Mouse (Mus musculus) layer of hippocampus, postnatal 10 days (tissue): ENCODE measurements around the gene Asns. TPM values are rescaled to one million over a fixed set of nuclear protein-coding genes. Genes with fewer than 3 reads are reported as not detected.

Experiments
- DNase-seq, 2 experiments: peaks; one replicate each; pipeline ENCODE4 v3.0.0; 2021; ENCODE audit warnings: low spot score in 2 of 2
- long read RNA-seq: library from polyadenylated mRNA; stranded (forward); transcript quantifications from one replicate; pipeline ENCODE4 v2.0.0, GENCODE M21; 2023
- total RNA-seq, 2 experiments: library from RNA; stranded (reverse); gene quantifications; 2 replicates each; pipeline ENCODE4 v1.2.3; 2021

Asns gene
- 100 to 1,000 TPM; 108 to 109 TPM for total RNA-seq
- long read RNA-seq, transcript Asns-201 (12 exons, 2,001 nt), result major isoform, 113 of 116 reads
- long read RNA-seq, partial matches to known transcripts, result 0 of 116 reads
- long read RNA-seq, other reads (novel, unspliced or antisense), result 3 of 116 reads

DNA sequence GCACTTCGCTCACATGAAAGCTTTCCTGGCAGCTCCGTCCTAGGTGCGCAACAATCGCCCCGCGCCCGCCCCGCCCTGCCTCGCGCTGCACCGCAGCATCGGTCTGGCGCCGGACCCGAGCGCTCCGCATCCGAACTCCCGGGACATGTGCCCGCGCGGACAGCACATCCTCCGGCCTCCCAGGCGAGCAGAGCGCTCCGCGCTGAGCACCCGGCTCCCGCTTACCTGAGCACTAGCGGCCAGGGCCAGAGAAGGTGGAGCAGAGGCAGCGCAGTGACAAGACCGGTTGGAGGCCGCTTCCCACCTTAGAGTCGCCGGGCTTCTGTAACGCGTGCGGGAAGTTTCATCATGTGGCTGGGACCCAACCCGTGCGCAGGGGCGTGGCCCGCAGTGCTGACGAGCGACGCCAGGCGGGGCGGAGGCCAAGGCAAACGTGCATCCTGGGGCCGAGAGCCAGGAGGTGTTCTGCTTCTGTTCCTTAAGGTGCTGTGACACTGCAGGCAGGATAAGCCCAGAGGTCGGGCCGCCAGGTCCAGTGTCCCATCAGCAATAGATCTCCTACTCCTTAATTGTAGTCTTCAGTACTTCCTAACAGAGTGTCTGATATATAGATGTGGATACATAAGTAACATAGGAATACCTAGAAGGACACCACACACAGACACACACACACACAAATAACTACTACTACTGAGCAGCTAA, at the start of gene Asns:
Asns (minus strand) TSS at position 371 of the 702 bp plus-strand sequence.
- DNase-seq, result peak; percentile 73 to 79

DNA sequence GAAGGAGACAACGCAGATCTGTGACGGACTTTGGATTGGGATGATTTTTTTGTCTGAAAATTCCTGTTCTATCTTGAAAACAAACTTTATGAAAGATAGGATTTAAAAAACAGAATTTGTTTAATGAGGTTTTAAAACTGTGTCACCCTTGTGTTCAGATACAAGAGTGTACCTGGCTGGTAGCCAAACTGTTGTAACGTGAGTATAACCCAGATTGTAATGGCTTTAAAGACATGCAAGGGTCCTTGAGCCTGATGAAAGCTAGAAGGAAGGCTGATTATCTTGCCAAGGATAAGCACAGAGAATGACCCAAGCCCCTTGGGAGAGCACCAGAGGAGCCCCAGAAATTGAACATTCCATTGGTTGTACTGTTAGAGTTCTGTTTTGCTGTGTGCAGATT, 48.7 kb upstream of the Asns start:
- no peak for DNase-seq

DNA sequence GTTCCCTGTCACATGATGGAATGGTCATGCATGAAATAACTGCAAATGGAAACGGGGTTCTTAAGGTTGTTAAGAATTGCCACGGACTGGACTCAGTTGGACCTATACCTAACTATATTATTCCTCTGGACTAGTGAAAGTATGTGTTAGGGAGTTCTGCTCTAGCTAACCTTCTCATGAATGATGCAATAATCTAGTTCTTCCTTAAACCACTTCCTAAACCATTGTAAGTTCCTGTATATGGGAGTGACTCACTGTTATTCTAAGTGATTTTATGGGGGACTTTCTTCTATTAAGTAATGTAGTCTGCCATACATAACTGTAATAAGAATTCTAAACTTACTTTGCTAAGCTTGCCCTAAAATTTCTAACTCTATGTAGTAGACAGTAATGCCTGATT, 44.8 kb upstream of the Asns start:
- no peak for DNase-seq

DNA sequence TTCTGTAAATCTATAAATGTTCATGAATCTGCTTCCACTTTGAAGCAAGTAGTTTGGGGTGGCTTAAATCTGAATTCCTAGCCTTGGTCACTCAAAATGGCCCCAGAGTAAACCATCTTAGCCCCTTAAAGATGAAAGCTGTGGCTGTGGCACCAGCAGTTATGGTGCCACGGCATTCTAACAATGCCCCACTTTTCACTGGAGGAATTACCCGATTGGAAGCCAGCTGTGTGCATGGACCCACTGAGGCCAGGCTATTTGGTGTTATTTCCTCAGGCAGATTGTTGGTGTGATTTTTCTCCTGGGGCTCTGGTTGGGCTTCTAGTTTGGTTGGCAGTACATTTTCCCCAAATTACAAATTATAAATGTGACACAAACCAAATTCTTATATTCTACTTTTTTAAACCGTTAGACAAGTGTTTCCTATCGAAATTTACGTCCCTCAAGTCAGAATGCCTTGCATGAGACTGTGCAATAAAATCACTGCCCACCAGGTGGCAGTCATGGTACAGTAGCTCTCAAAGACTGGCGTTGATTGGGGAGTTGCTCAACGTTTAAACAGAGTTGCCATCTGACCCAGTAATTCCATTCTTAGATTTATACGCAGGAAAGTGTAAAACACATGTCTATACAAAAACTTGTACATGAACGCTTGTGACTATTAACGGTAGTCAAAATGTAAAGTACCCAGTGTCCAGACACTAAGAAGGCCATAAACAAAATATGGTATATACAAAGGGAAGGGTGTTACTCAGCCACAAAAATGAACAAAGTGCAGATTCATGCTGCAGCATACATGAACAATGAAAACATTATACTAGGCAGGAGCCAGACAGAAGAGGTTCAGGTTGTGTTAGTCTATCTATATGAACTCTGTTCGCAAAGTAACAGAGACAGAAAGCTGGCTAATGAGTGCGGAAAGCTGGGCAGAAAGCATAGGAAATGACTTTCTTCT, 40.0 kb upstream of the Asns start:
- peak; percentile 94 to 95 for DNase-seq

DNA sequence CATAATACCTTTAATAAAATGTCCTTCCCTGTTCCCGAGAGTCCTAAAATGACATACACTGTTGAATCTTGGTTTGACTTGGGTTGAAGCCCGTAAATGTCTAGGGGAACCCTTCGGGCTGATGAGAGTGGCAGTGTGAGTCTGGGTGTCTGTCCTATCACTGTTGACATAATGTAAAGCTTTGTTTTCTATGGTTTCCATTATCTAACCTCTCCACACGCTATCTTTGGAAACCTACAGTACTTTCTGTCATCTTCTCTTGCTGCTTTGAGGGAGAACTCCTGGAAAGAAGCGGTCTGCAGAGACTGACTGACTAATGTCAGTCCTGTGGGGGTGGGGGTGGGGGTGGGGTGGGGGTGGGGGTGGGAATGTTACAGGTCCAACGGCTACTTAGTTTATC, 39.0 kb upstream of the Asns start:
- DNase-seq, result no peak

DNA sequence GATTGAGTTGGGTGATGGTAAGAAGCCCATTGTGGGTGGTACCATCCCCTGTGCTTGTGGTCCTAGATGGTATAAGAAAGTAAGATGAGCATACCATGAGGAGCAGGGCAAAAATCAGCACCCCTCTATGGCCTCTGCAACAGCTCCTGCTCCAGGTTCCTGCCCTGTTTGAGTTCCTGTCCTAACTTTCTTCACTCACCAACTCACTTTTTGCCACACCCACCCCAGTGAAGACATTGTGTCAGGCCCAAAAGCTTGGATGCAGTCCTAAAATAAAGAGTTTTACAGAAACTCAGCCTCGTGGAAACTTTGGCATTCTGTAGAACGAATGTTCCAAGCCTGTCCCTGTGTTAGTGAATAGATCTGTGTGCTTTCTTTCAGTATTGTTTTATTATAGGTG, 36.1 kb upstream of the Asns start:
- DNase-seq, result no peak

DNA sequence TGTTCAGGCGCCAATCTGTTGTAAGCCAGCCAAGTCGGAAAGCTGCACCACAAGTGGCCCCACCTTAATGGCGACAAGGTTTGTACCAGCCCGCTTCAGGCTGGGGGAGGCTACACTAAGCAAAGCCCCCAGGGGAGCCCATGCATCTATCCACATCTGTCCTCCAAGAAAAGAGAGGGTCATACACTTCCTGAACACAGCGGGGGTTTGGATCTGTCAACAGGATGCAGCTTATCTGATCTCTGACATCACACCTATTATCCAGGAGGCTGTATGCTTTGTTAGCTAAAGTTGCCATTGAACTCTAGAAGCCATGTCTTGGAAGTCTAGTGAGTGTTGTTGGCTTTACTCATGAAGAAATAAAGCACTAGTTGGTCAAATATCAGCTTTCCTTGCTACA, 35.2 kb upstream of the Asns start:
- no peak for DNase-seq

DNA sequence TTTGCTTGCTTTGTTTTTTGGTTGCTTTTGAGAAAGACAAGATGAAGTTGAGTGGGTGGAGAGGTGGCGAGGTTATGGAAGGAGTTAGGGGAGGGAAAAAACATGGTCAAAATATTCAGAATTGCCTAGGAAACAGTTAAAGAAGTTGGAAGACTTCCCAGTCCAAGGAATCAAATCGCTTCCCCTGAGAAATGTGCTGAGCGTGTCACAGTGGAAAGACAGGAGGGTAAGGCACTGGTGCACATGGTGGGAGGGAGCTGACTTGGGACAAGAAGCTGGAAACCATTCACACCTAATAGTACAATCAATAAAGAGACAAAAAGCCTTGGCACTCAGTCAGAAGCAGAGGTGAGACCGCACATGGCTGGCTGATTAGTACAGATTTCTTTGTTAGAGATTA, 23.2 kb upstream of the Asns start:
- DNase-seq, result no peak

DNA sequence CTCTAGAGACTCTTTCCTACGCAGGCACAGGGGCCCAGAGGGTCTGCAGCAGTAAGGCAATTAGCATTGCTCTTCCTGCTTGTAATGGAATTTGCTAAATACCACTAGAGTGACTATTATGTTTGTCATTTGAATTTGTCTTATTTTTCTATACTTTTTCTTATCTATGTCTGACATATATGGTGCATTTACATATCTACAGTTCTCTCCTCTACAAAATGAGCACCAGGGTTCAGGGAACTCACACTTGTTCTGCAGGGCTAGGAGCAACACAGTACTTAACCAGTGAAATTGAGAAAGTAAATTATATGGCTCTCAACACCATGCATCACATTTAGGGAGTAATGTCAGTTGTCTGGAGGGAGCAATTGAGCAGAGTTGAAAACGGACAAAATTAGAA, 21.2 kb upstream of the Asns start:
- no peak for DNase-seq

DNA sequence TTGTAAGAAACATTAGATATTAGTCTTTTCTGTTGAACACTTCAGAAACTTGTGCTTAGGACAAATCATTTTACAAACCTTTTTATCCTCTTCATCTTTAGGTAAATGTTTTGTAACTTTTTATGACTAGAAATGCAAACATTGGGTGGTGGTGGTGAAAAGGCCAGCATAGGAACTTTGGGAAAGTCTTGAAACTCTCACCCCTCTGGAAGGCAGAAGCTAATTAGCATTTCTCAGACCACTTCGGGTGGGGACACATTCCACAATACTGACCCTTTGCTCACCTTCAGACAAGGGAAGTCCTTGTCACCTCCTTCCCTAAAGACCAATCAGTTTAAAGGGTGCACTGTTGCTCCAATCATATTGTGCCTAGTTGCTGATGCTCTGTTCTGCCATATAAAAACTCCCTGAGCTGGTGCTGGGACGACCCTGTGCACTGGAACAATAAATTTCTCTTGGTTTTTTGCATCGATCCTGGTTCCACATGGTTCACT, 18.8 kb upstream of the Asns start:
- DNase-seq, result no peak

DNA sequence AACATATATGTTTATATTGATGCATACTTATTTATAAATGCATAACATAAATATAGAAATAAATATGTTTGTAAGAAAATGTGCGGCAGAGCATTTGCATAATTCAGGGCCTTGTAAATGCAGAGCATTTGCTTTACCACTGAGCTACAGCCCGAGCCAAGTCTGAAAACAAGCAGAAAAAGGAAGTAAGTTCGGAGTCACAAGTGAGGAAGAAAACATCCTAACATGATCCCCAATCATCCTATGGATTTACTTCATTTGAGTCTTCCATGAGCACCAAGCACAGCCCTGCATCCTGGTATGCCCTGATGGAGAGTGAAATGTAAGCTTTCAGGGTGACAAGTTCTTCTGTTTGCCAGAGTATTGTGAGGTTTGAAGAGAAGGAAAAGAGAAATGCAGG, 15.2 kb upstream of the Asns start:
- DNase-seq, result no peak

DNA sequence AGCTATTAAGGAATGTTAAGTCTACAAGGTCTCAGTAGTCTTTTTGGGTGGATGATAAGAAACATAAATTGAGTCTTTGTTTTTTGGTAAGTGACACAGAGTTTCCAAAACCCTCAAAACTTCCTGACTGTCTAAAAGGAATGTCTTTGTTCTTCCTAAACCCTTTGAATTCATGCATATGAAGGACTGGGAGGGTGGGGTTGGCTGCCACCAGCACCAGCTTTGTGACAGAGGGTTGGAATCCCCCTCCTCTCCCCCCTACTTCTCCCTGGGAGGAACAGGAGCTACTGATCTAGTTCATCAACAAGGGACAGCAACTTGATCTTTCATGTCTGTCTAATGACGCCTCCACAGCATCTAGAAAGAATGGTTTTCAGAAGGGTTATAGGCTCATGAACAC, 13.7 kb upstream of the Asns start:
- DNase-seq, result no peak

DNA sequence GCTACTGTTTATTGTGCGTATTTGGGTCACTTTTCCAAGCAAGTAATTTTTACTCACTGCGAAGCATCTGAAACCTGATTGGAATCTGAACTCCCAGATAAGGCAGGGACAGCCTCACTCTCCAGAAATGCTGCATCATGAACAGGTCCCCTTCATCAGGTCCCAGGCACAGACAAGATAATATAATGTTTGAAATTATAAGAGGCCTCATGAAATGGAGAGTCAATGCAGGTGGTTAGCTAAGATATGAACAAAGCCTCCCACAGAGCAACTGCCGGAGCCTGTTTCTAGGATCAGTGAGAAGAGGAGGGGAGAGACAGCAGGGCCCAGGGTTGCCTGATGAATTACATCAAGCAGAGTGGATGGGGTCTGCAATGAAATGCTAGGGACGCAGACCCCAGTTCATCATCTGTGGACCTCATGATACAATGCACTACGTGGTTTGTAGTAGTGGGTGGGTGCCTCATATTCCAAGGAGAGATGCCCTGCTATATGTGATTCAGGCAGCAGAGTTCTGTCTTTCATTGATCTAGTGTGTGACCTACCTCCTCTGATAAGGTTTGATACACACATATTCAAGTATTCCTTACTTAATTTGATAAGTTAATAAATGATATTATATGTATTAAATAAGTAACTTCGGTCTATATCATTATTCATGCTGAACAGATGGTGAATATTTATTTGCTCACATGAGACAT, 5.1 kb upstream of the Asns start:
- no peak for DNase-seq

DNA sequence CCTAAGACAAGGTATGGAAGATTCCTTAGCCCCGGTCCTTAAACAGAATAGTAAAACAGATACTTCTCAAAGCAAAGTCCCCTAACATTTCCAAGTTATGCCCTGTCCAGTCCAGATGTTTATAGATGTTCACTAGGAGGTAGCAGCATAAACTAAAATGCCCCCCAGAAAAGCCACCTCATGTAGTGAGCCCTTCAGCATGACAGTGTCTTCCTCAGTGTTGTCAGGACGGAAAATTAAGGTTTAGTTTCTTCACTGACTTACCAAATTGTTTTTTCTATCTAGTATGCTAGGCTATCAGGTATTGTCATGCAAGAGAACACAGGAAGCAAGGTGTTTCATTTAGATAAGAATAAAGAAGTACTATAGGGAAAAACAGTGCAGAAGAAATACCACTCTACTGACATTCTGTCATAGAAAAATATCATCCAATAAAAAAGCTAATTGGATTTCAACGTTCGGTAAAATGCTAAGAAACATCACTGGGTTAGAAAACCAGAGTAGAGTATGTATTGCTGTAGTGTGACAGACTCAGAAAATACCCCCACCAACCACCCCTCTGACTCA, 4.1 kb upstream of the Asns start:
- DNase-seq, result no peak

DNA sequence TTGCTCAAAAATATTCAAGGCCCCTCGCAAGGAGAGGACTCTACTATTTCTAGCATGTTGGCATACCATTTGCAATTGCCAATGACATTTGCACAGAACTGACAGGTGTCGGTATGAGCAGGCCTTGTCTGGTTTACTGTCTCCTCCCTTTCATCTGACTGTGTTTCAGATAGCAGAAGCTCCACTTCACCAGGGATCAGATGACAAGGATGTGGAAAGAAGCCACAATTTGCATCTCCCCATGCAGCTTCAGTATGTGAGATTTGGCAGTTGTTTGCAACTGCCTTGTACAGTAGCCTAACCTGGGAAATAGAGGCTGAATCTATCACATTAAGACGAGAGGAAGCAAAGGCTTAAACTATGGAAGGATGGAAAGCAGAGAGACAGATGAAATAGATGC, 3.6 kb upstream of the Asns start:
- DNase-seq, result no peak

DNA sequence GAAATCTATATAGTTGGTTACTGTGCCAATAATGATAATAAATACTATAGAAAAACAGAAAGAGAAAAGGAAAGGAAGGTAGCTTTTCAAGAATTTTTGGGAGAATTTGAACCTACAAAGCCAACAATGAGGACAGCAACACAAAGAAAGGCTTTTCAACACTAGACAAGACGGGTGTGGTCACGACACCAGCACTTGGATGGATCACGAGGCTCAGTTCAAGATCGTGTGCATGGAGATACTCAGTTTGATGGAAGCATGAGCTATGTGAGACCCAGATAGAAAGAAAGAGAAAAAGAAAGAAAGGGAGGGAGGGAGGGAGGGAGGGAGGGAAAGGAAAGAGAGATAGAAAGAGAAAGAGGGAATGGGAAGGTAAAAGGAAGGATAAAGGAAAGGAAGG, 2.8 kb upstream of the Asns start:
- no peak for DNase-seq

DNA sequence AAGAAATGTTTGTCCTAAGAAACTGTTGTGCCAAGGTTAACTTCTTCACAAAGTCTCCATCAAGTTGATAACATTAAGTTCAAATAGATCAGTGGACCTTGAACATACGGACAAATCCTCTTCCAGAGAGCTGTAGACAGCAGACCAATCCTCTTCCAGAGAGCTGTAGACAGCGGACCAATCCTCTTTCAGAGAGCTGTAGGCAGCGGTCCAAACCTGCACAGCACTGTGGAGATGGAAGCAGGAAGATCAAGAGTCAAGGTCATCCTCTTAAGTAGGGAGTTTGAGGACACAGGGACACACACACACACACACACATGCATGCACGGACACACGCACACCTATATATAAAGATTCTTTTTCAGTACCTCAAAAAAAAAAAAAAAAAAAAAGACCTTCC, 612 bp upstream of the Asns start:
- no peak for DNase-seq

DNA sequence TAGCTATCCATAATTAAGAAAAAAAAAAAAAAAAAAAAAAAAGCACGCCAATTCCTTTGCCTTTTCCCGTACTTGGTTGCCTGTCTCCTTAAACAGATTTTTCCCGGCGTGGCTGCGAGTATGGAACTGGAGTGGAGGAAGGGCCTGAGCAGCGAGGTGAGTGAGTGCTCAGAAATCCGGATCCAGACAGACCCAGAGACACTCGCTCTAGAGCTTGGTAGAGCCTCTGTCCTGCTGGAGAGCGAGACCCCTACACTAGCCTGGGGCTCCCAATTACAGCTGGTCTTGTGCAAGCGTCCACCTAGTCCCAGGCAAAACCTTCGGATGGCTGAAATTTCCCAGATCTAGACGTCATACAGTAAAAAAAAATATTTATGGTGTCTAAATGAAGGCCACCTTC, 603 bp downstream of the Asns start:
- DNase-seq, result no peak

DNA sequence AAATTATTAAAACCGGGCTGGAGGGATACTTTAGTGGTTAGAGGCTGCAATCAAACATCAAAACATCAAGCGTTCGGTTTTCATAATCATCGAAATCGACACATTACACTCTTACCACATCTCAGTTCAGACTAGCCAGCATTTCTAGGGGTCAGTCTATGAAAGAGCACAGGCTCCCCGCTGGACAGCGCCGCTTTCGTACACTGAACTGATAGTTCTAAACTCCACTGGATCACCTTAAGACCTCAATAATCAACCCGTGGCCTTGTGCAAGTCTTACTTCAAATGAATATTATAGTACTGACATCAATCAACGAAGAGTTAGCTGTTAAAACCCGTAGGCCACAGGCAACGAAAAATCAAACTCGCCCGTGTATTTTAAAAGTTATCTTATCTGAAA, 1.0 kb downstream of the Asns start:
- DNase-seq, result no peak

DNA sequence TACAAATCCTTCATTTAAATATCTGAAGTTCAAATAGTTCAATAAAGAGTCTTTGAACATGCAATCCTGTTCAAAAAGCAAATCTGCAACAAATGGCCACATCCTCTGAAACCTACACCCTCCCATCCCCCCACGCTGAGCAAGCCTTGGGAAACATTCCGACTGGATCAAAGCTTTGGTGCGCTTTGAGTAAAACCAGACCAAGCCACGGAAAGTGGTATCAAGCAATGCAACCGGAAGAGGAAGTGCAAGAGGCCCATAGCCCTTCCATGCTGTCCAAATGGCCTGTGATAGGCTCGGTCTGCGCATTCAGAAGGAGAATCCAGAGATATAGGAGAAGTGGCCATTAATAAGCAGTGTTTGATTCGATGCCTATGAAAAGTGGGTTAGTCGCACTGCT, 2.6 kb downstream of the Asns start:
- no peak for DNase-seq

DNA sequence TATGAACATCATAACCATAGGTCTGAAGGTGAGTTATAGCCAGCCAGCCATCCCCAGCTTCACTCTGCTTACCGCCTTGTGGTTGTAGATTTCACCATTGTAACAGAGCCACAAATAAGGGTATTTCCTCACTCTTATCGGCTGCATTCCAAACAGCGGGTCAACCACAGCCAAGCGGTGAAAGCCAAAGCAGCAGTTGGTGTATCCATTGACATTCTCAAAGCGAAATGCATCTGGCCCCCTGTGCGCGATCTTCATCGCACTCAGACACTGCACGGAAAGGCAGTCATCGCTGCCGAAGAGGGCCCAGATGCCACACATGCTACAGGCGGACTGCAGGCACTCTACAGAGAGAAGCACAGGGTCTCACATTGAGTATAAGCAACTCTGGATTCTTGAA, 3.9 kb downstream of the Asns start:
- no peak for DNase-seq
